Mouse (Mus musculus) natural killer cell, adult 2 months (primary cell): Measurements from ENCODE around the gene Ero1lb.
A peak's percentile ranks its signal among the peaks of the same experiment; 100 is the strongest.
"Not testable (repeated sequence)": the region's sequence is repeated elsewhere in the genome, so short reads cannot be mapped to it uniquely, and the experiment has no call there.

Experiments used
- DNase-seq, 2 experiments: peaks; one replicate each; pipeline ENCODE4 v3.0.0; 2022; ENCODE audit warnings: low spot score in 2 of 2

Gene Ero1lb

GRCm38 (mm10) chr13:12574979-12575536, 9.4 kb downstream of the Ero1lb start:
- DNase-seq, result peak; percentile 61 to 65

GRCm38 (mm10) chr13:12578145-12578544, 12.5 kb downstream of the Ero1lb start:
- no peak for DNase-seq

- peak; percentile 65 to 80 for DNase-seq
These were observed 23.3 kb downstream of the Ero1lb start for GRCm38 (mm10) chr13:12589003-12589402.

- DNase-seq, result not testable (repeated sequence)
These were observed 31.4 kb downstream of the Ero1lb start for GRCm38 (mm10) chr13:12597075-12597474.

GRCm38 (mm10) chr13:12610206-12610605, 44.5 kb downstream of the Ero1lb start:
- not testable (repeated sequence) for DNase-seq

GRCm38 (mm10) chr13:12614026-12614425, 48.4 kb downstream of the Ero1lb start:
- not testable (repeated sequence) for DNase-seq

- DNase-seq, result not testable (repeated sequence)
These were observed 48.9 kb downstream of the Ero1lb start for GRCm38 (mm10) chr13:12614591-12614990.

GRCm38 (mm10) chr13:12615014-12615413, 49.3 kb downstream of the Ero1lb start:
- not testable (repeated sequence) for DNase-seq

- DNase-seq, result not testable (repeated sequence)
These were observed 50.8 kb downstream of the Ero1lb start for GRCm38 (mm10) chr13:12616489-12616888.

- DNase-seq, result not testable (repeated sequence)
These were observed 54.1 kb downstream of the Ero1lb start for GRCm38 (mm10) chr13:12619808-12620207.

GRCm38 (mm10) chr13:12626061-12626460, 60.4 kb downstream of the Ero1lb start:
- DNase-seq, result not testable (repeated sequence)

- peak in 1 of 2 experiments; percentile 37 for DNase-seq
These were observed 62.1 kb downstream of the Ero1lb start for GRCm38 (mm10) chr13:12627746-12628145.

- not testable (repeated sequence) for DNase-seq
These were observed 62.5 kb downstream of the Ero1lb start for GRCm38 (mm10) chr13:12628181-12628580.

GRCm38 (mm10) chr13:12630252-12630651, 64.6 kb downstream of the Ero1lb start:
- DNase-seq, result not testable (repeated sequence)

GRCm38 (mm10) chr13:12634941-12635588, 69.4 kb downstream of the Ero1lb start:
- DNase-seq, result peak; percentile 18 to 24

GRCm38 (mm10) chr13:12642795-12643194, 77.1 kb downstream of the Ero1lb start:
- not testable (repeated sequence) for DNase-seq

- not testable (repeated sequence) for DNase-seq
These were observed 81.0 kb downstream of the Ero1lb start for GRCm38 (mm10) chr13:12646676-12647075.

- peak in 1 of 2 experiments; percentile 44 for DNase-seq
These were observed 84.6 kb downstream of the Ero1lb start for GRCm38 (mm10) chr13:12650020-12650876.

GRCm38 (mm10) chr13:12650877-12651176, 85.2 kb downstream of the Ero1lb start:
- peak; percentile 25 to 38 for DNase-seq
